Mouse (Mus musculus) neural tube, embryonic 13.5 days (tissue): Measurements from ENCODE around the gene Thada. TPM values are rescaled to one million over a fixed set of nuclear protein-coding genes. Genes with fewer than 3 reads are reported as not detected.

Experiments used
- ATAC-seq: fragments of 200-750 bp; cut with Nextera tagmentation; 2 replicates; pipeline ENCODE4 v1.8.0; 2017; ENCODE audit warnings: low read depth, mild to moderate bottlenecking, moderate TSS enrichment, moderate library complexity
- H3K27ac ChIP-seq: fragments of 300-500 bp; sonication (generic); replicated peaks from 2 replicates; pipeline ENCODE4 v1.5.1; 2015; ENCODE audit warnings: moderate library complexity, mild to moderate bottlenecking, inconsistent platforms
- H3K27me3 ChIP-seq: fragments of 300-500 bp; sonication (generic); 2 replicates; pipeline ENCODE4 v1.6.1; 2015; ENCODE audit warnings: mild to moderate bottlenecking, inconsistent platforms
- H3K36me3 ChIP-seq: fragments of 300-500 bp; sonication (generic); 2 replicates; pipeline ENCODE4 v1.6.1; 2015; ENCODE audit warnings: mild to moderate bottlenecking, inconsistent platforms
- H3K4me1 ChIP-seq: fragments of 300-500 bp; sonication (generic); replicated peaks from 2 replicates; pipeline ENCODE4 v1.6.1; 2015; ENCODE audit warnings: inconsistent platforms
- H3K4me2 ChIP-seq: fragments of 300-500 bp; sonication (generic); 2 replicates; pipeline ENCODE4 v1.6.1; 2015; ENCODE audit warnings: inconsistent platforms, mild to moderate bottlenecking, moderate library complexity
- H3K4me3 ChIP-seq: fragments of 300-500 bp; sonication (generic); 2 replicates; pipeline ENCODE4 v1.5.1; 2015; ENCODE audit warnings: mild to moderate bottlenecking, inconsistent platforms
- H3K9ac ChIP-seq: fragments of 300-500 bp; sonication (generic); 2 replicates; pipeline ENCODE4 v1.6.1; 2015; ENCODE audit warnings: moderate library complexity, mild to moderate bottlenecking, inconsistent platforms
- H3K9me3 ChIP-seq: fragments of 300-500 bp; sonication (generic); 2 replicates; pipeline ENCODE4 v1.6.1; 2016; ENCODE audit warnings: inconsistent platforms
- WGBS: fragments of 180-500 bp; shearing (Covaris S2); methylation state at CpG from one replicate; pipeline ENCODE4 v1.1.7; 2015; 5-methylcytosine and 5-hydroxymethylcytosine counted together
- polyA plus RNA-seq: library from polyadenylated mRNA; unstranded; fragments of >200 nt; fragmentation: Nextera tagmentation; extraction: Ambion mirVana; gene quantifications from 2 replicates; pipeline ENCODE4 v1.2.1, GENCODE M21; 2015

The Thada gene
- polyA plus RNA-seq, 1 experiment from 2014 or later = 7.6 TPM

- WGBS = 79% methylated on average over 2 of the region's 2 CpGs
- Histone ChIP-seq H3K4me1 (0 out of 2 replicates have a peak, but pooled peaks cover 3% of the 10 kb centered on the region), H3K36me3 (peaks cover 11% of the 10 kb centered on the region), H3K9ac (no peak overlapping the region), H3K27ac (no peak overlapping the region), H3K27me3 (no peaks in the 10 kb centered on the region), H3K4me2 (no peak overlapping the region), H3K4me3 (no peak overlapping the region), H3K9me3 (no peaks in the 10 kb centered on the region)
- ATAC-seq = no peak
Observed at GRCm38 (mm10) chr17:84390026-84390425, 76.0 kb downstream of the Thada start.

- Histone ChIP-seq H3K4me3 (no peak overlapping the region), H3K4me2 (no peak overlapping the region), H3K27me3 (no peaks in the 10 kb centered on the region), H3K36me3 (peaks cover 40% of the 10 kb centered on the region), H3K9me3 (no peaks in the 10 kb centered on the region), H3K4me1 (0 out of 2 replicates have a peak, but pooled peaks cover 3% of the 10 kb centered on the region), H3K27ac (no peak overlapping the region), H3K9ac (no peak overlapping the region)
- no peak for ATAC-seq
- WGBS = 89% methylated on average over 4 of the region's 4 CpGs
Observed at GRCm38 (mm10) chr17:84386176-84386575, 79.8 kb downstream of the Thada start.

- 85% methylated on average over 6 of the region's 6 CpGs for WGBS
- Histone ChIP-seq H3K9ac (no peak overlapping the region), H3K36me3 (peaks cover 44% of the 10 kb centered on the region), H3K4me1 (0 out of 2 replicates have a peak, but pooled peaks cover 3% of the 10 kb centered on the region), H3K4me2 (no peak overlapping the region), H3K9me3 (no peaks in the 10 kb centered on the region), H3K27me3 (no peaks in the 10 kb centered on the region), H3K4me3 (no peak overlapping the region), H3K27ac (no peak overlapping the region)
- no peak for ATAC-seq
Observed at GRCm38 (mm10) chr17:84385696-84386095, 80.3 kb downstream of the Thada start.

- no peak overlapping the region for H3K9ac ChIP-seq
- no peak overlapping the region for H3K4me3 ChIP-seq
- H3K9me3 ChIP-seq = no peaks in the 10 kb centered on the region
- no peaks in the 10 kb centered on the region for H3K27me3 ChIP-seq
- H3K4me1 ChIP-seq = no peaks in the 10 kb centered on the region
- no peak overlapping the region for H3K4me2 ChIP-seq
- no peak overlapping the region for H3K27ac ChIP-seq
- ATAC-seq = no peak
- H3K36me3 ChIP-seq = peaks cover 50% of the 10 kb centered on the region
Observed at GRCm38 (mm10) chr17:84384661-84385060, 81.3 kb downstream of the Thada start.

- no peak overlapping the region for H3K4me3 ChIP-seq
- no peaks in the 10 kb centered on the region for H3K4me1 ChIP-seq
- H3K9ac ChIP-seq = no peak overlapping the region
- peaks cover 44% of the 10 kb centered on the region for H3K36me3 ChIP-seq
- 96% methylated on average over 9 of the region's 9 CpGs for WGBS
- H3K4me2 ChIP-seq = no peak overlapping the region
- H3K27me3 ChIP-seq = no peaks in the 10 kb centered on the region
- no peaks in the 10 kb centered on the region for H3K9me3 ChIP-seq
- ATAC-seq = no peak
- no peak overlapping the region for H3K27ac ChIP-seq
Observed at GRCm38 (mm10) chr17:84380340-84380739, 85.7 kb downstream of the Thada start.

GRCm38 (mm10) chr17:84376882-84377281, 89.1 kb downstream of the Thada start:
- 93% methylated on average over 4 of the region's 4 CpGs for WGBS
- H3K9ac ChIP-seq = no peak overlapping the region
- ATAC-seq = no peak

GRCm38 (mm10) chr17:84372411-84373045, 93.5 kb downstream of the Thada start:
- no peak overlapping the region for H3K4me2 ChIP-seq
- no peaks in the 10 kb centered on the region for H3K9me3 ChIP-seq
- H3K4me3 ChIP-seq = no peak overlapping the region
- WGBS = 88% methylated on average over 6 of the region's 6 CpGs
- H3K36me3 ChIP-seq = 0 out of 2 replicates have a peak, but pooled peaks cover 4% of the 10 kb centered on the region
- ATAC-seq = no peak
- no peak overlapping the region; the same call in 1 of the 2 replicates for H3K27ac ChIP-seq
- H3K27me3 ChIP-seq = no peaks in the 10 kb centered on the region
- H3K9ac ChIP-seq = no peak overlapping the region
- peaks cover 27% of the 10 kb centered on the region for H3K4me1 ChIP-seq

More at GRCm38 (mm10) chr17:84376882-84377281, 89.1 kb downstream of the Thada start:
- no peaks in the 10 kb centered on the region for H3K27me3 ChIP-seq
- H3K36me3 ChIP-seq = peaks cover 14% of the 10 kb centered on the region; the same call in 1 of the 2 replicates
- H3K9me3 ChIP-seq = no peaks in the 10 kb centered on the region
- H3K4me2 ChIP-seq = no peak overlapping the region
- H3K27ac ChIP-seq = no peak overlapping the region
- no peak overlapping the region for H3K4me3 ChIP-seq
- H3K4me1 ChIP-seq = peaks cover 5% of the 10 kb centered on the region; the same call in 1 of the 2 replicates

- ATAC-seq = no peak
- H3K9me3 ChIP-seq = no peaks in the 10 kb centered on the region
- H3K27ac ChIP-seq = no peak overlapping the region
- peaks cover 36% of the 10 kb centered on the region for H3K4me1 ChIP-seq
- H3K36me3 ChIP-seq = 0 out of 2 replicates have a peak, but pooled peaks cover 2% of the 10 kb centered on the region
- H3K9ac ChIP-seq = no peak overlapping the region
- H3K4me3 ChIP-seq = no peak overlapping the region
- no peak overlapping the region for H3K4me2 ChIP-seq
- 82% methylated on average over 5 of the region's 5 CpGs for WGBS
- no peaks in the 10 kb centered on the region for H3K27me3 ChIP-seq
Observed at GRCm38 (mm10) chr17:84370385-84370784, 95.6 kb downstream of the Thada start.

- WGBS = 71% methylated on average over 3 of the region's 3 CpGs
- H3K27ac ChIP-seq = 0 out of 2 replicates have a peak overlapping the region, but pooled peaks have one; percentile 13
- no peak overlapping the region for H3K4me3 ChIP-seq
Observed at GRCm38 (mm10) chr17:84369769-84370168, 96.2 kb downstream of the Thada start.

GRCm38 (mm10) chr17:84368213-84369014, 97.6 kb downstream of the Thada start:
- H3K27ac ChIP-seq = peak overlapping the region; percentile 25
- no peak overlapping the region for H3K9ac ChIP-seq
- no peaks in the 10 kb centered on the region for H3K36me3 ChIP-seq
- WGBS = 73% methylated on average over 11 of the region's 11 CpGs
- no peaks in the 10 kb centered on the region for H3K9me3 ChIP-seq
- no peaks in the 10 kb centered on the region for H3K27me3 ChIP-seq
- peaks cover 56% of the 10 kb centered on the region for H3K4me1 ChIP-seq
- no peak overlapping the region for H3K4me3 ChIP-seq
- no peak for ATAC-seq
- H3K4me2 ChIP-seq = no peak overlapping the region

More at GRCm38 (mm10) chr17:84369769-84370168, 96.2 kb downstream of the Thada start:
- no peak overlapping the region for H3K4me2 ChIP-seq
- no peak overlapping the region for H3K9ac ChIP-seq
- no peaks in the 10 kb centered on the region for H3K36me3 ChIP-seq
- no peak for ATAC-seq
- H3K9me3 ChIP-seq = no peaks in the 10 kb centered on the region
- no peaks in the 10 kb centered on the region for H3K27me3 ChIP-seq
- H3K4me1 ChIP-seq = peaks cover 42% of the 10 kb centered on the region

GRCm38 (mm10) chr17:84367663-84368062, 98.3 kb downstream of the Thada start:
- no peak for ATAC-seq
- Histone ChIP-seq H3K27ac (peak overlapping the region; percentile 25), H3K4me2 (no peak overlapping the region), H3K27me3 (no peaks in the 10 kb centered on the region), H3K36me3 (no peaks in the 10 kb centered on the region), H3K9ac (0 out of 2 replicates have a peak overlapping the region, but pooled peaks have one; percentile 5), H3K4me3 (no peak overlapping the region), H3K9me3 (no peaks in the 10 kb centered on the region), H3K4me1 (peaks cover 60% of the 10 kb centered on the region)
- 70% methylated on average over 3 of the region's 3 CpGs for WGBS

- H3K27ac ChIP-seq = peak overlapping the region; percentile 59; the same call in 1 of the 2 replicates
- no peaks in the 10 kb centered on the region for H3K9me3 ChIP-seq
- no peaks in the 10 kb centered on the region for H3K27me3 ChIP-seq
- no peak overlapping the region for H3K4me2 ChIP-seq
- H3K4me1 ChIP-seq = peaks cover 56% of the 10 kb centered on the region
- H3K36me3 ChIP-seq = no peaks in the 10 kb centered on the region
- 0 out of 2 replicates have a peak, but pooled peaks have one; percentile 25 for ATAC-seq
- 41% methylated on average over 6 of the region's 6 CpGs for WGBS
- H3K9ac ChIP-seq = no peak overlapping the region
- no peak overlapping the region for H3K4me3 ChIP-seq
Observed at GRCm38 (mm10) chr17:84365791-84366301, 100.2 kb downstream of the Thada start.
